8 mouse cellular contexts compared by ENCODE assay signal in genomic region chr7:144939344-144940002, GRCm38 (mm10). TPM values are rescaled to one million over a fixed set of nuclear protein-coding genes. Genes with fewer than 3 reads are reported as not detected.
DNase-seq lines count a peak whose midpoint lies in the region; ATAC-seq and TF ChIP-seq lines count a peak whose summit lies in the region.

Ccnd1 (minus strand) TSS chr7:144939925.

- H3K27me3 ChIP-seq in hindbrain, postnatal 0 days (ENCODE audit: insufficient read depth, low read length), result peaks cover 26% of the 10 kb centered on the region; the same call in 1 of the 2 replicates
- H3K27me3 ChIP-seq in midbrain, embryonic 11.5 days (ENCODE audit: control insufficient read depth, insufficient read depth, low read length), result peaks cover 12% of the 10 kb centered on the region

- DNase-seq in layer of hippocampus, adult 18-20 months (ENCODE audit: low spot score in 2 of 2), result peak; percentile 51 to 70
- DNase-seq in layer of hippocampus, adult 9-10 months (ENCODE audit: low spot score), result no peak
- peak; percentile 56 to 65 for DNase-seq in cerebellum, postnatal 14 days
- DNase-seq in gastrocnemius, postnatal 14 days, result peak; percentile 64
- peak; percentile 83 for DNase-seq in hindbrain, postnatal 0 days (ENCODE audit: low spot score)
- peak; percentile 67 to 69 for DNase-seq in left cerebral cortex, postnatal 25 days (ENCODE audit: low spot score in 2 of 2)
- DNase-seq in midbrain, embryonic 11.5 days (ENCODE audit: low spot score, missing footprints), result no peak
- DNase-seq in thymus, postnatal 0 days (ENCODE audit: low spot score), result peak; percentile 47

- peaks cover 6% of the 10 kb centered on the region; the same call in 1 of the 2 replicates for H3K36me3 ChIP-seq in hindbrain, postnatal 0 days (ENCODE audit: insufficient read depth, low read length)
- peaks cover 11% of the 10 kb centered on the region; the same call in 1 of the 2 replicates for H3K36me3 ChIP-seq in midbrain, embryonic 11.5 days (ENCODE audit: control insufficient read depth, insufficient read depth, low read length)

- peak; percentile 43 for TF ChIP-seq CTCF in hindbrain, postnatal 0 days (IDR thresholded peaks at IDR 0.05; ENCODE audit: low read depth)

- ATAC-seq in hindbrain, postnatal 0 days, result peak; percentile 73
- peak; percentile 75 for ATAC-seq in midbrain, embryonic 11.5 days (ENCODE audit: low FRiP score)

- H3K4me3 ChIP-seq in hindbrain, postnatal 0 days (ENCODE audit: low read length), result peak within 1 kb of the TSS; percentile 53
- peak within 1 kb of the TSS; percentile 67 for H3K4me3 ChIP-seq in midbrain, embryonic 11.5 days (ENCODE audit: low read depth, low read length)

- H3K4me2 ChIP-seq in hindbrain, postnatal 0 days (ENCODE audit: low read depth, low read length), result peak within 1 kb of the TSS; percentile 72
- peak within 1 kb of the TSS; percentile 71 for H3K4me2 ChIP-seq in midbrain, embryonic 11.5 days

- peak within 1 kb of the TSS; percentile 57 for H3K9ac ChIP-seq in hindbrain, postnatal 0 days (replicated peaks; ENCODE audit: low read length)
- H3K9ac ChIP-seq in midbrain, embryonic 11.5 days (ENCODE audit: low read length), result peak within 1 kb of the TSS; percentile 90

- under 1% methylated on average over 40 of the region's 45 CpGs for WGBS in hindbrain, postnatal 0 days
- WGBS in midbrain, embryonic 11.5 days, result under 1% methylated on average over 38 of the region's 45 CpGs

- no peaks in the 10 kb centered on the region for H3K9me3 ChIP-seq in hindbrain, postnatal 0 days (ENCODE audit: low read length)
- no peaks in the 10 kb centered on the region for H3K9me3 ChIP-seq in midbrain, embryonic 11.5 days (ENCODE audit: control insufficient read depth, low read length)

- H3K4me1 ChIP-seq in hindbrain, postnatal 0 days (ENCODE audit: insufficient read depth, low read length), result peaks cover 36% of the 10 kb centered on the region
- peaks cover 40% of the 10 kb centered on the region for H3K4me1 ChIP-seq in midbrain, embryonic 11.5 days (ENCODE audit: control insufficient read depth, insufficient read depth, low read length)

- peak within 1 kb of the TSS; percentile 76 for H3K27ac ChIP-seq in hindbrain, postnatal 0 days
- peak within 1 kb of the TSS; percentile 68 for H3K27ac ChIP-seq in midbrain, embryonic 11.5 days (ENCODE audit: low read depth, low read length)

- intact Hi-C loops in gastrocnemius, postnatal 14 days (cut with DNase I; ENCODE audit: low total_unique reads), result loop anchor here (5.0 kb wide), 1 partner anchor 178 kb away; no protein-coding TSS in a partner anchor
- intact Hi-C loops in left cerebral cortex, postnatal 25 days (cut with DNase I), result loop anchor here (1.0 to 5.0 kb wide), 3 partner anchors 93 to 258 kb away; no protein-coding TSS in a partner anchor

RNA-seq across cellular contexts. Expression of gene Ccnd1, which starts in this region (rescaled TPM):
- 10 to 100 TPM; 56.0 to 59.6 TPM for total RNA-seq in layer of hippocampus, adult 18-20 months (2021)
- 10 to 100 TPM; 12.5 to 31.5 TPM for total RNA-seq in gastrocnemius, postnatal 14 days (2021)
- 49.7 and 67.8 TPM in 2 replicates for total RNA-seq in hindbrain, postnatal 0 days (2014; rRNA removed)
- polyA plus RNA-seq in hindbrain, postnatal 0 days (2015; fragmentation: Nextera tagmentation; extraction: Ambion mirVana), result 37.6 and 42.8 TPM in 2 replicates
- 10 to 100 TPM; 44.4 to 52.2 TPM for total RNA-seq in left cerebral cortex, postnatal 25 days (2021)
- polyA plus RNA-seq in midbrain, embryonic 11.5 days (2014; fragmentation: Nextera tagmentation; extraction: Ambion mirVana), result 285 and 288 TPM in 2 replicates
- polyA plus RNA-seq in thymus, postnatal 0 days (2015; fragmentation: Nextera tagmentation; extraction: Ambion mirVana), result 7.4 and 10.0 TPM in 2 replicates

Comparison
In these comparisons a context has a peak if more than half of its experiments do, and no peak if none do; other contexts are left out.
1. DNase-seq: peak in layer of hippocampus, adult 18-20 months (2 of 2), cerebellum, postnatal 14 days (2 of 2), gastrocnemius, postnatal 14 days (single experiment), hindbrain, postnatal 0 days (single experiment), left cerebral cortex, postnatal 25 days (2 of 2) and thymus, postnatal 0 days (single experiment); none in layer of hippocampus, adult 9-10 months (single experiment) and midbrain, embryonic 11.5 days (single experiment).